ENCODE assay signal across 9 mouse cellular contexts in genomic region chr10:69185431-69185830, GRCm38 (mm10). TPM values are rescaled to one million over a fixed set of nuclear protein-coding genes. Genes with fewer than 3 reads are reported as not detected.
DNase-seq lines count a peak whose midpoint lies in the region; ATAC-seq and TF ChIP-seq lines count a peak whose summit lies in the region.
"Had no signal": no experiment of that assay in that cellular context is flagged by ENCODE, and none has a peak within 500 bp of the region (broad histone marks: within the 10 kb centered on the region; RNA-seq: fewer than 3 reads in every experiment).

No protein-coding gene starts in this region.

- H3K9me3 ChIP-seq in hindbrain, embryonic 15.5 days: no peaks in the 10 kb centered on the region
- H3K9me3 ChIP-seq in hindbrain, embryonic 11.5 days (ENCODE audit: control insufficient read depth, low read length): no peaks in the 10 kb centered on the region
- no peaks in the 10 kb centered on the region for H3K9me3 ChIP-seq in midbrain, embryonic 14.5 days (ENCODE audit: control insufficient read depth, low read length)

- no peaks in the 10 kb centered on the region for H3K4me1 ChIP-seq in hindbrain, embryonic 15.5 days (replicated peaks)
- no peaks in the 10 kb centered on the region for H3K4me1 ChIP-seq in hindbrain, embryonic 11.5 days (replicated peaks; ENCODE audit: control insufficient read depth, insufficient read depth, low read length)
- H3K4me1 ChIP-seq in embryonic fibroblast, embryonic 13.5 days (ENCODE audit: control insufficient read depth, insufficient read depth, low read length): peaks cover 4% of the 10 kb centered on the region
- no peaks in the 10 kb centered on the region for H3K4me1 ChIP-seq in midbrain, embryonic 14.5 days (ENCODE audit: control insufficient read depth, insufficient read depth, low read length)

- no peak for TF ChIP-seq CTCF in embryonic fibroblast, embryonic 13.5 days (IDR thresholded peaks at IDR 0.05; ENCODE audit: borderline replicate concordance, insufficient read depth, low read length)

- no peak overlapping the region for H3K27ac ChIP-seq in hindbrain, embryonic 15.5 days (replicated peaks)
- H3K27ac ChIP-seq in hindbrain, embryonic 11.5 days (ENCODE audit: low read depth, low read length): no peak overlapping the region
- peak overlapping the region; percentile 83 for H3K27ac ChIP-seq in embryonic fibroblast, embryonic 13.5 days (ENCODE audit: insufficient read depth, low read length)
- no peak overlapping the region for H3K27ac ChIP-seq in midbrain, embryonic 14.5 days (replicated peaks; ENCODE audit: low read depth, low read length)

- DNase-seq in hindbrain, embryonic 11.5 days (ENCODE audit: low spot score): no peak
- DNase-seq in A20 (ENCODE audit: low read depth, low spot score): peak; percentile 6
- peak; percentile 20 for DNase-seq in kidney, postnatal 14 days
- DNase-seq in ovary, postnatal 14 days (ENCODE audit: low spot score): no peak
- DNase-seq in midbrain, embryonic 14.5 days: no peak
- no peak for DNase-seq in spleen, postnatal 10 days (ENCODE audit: low spot score in 2 of 2)

- no peaks in the 10 kb centered on the region for H3K36me3 ChIP-seq in hindbrain, embryonic 15.5 days
- no peaks in the 10 kb centered on the region for H3K36me3 ChIP-seq in hindbrain, embryonic 11.5 days (ENCODE audit: control insufficient read depth, insufficient read depth, low read length)
- no peaks in the 10 kb centered on the region for H3K36me3 ChIP-seq in midbrain, embryonic 14.5 days (ENCODE audit: control insufficient read depth, insufficient read depth, low read length)
- H3K36me3 ChIP-seq: G1E had no signal

- H3K27me3 ChIP-seq in hindbrain, embryonic 15.5 days: no peaks in the 10 kb centered on the region
- H3K27me3 ChIP-seq in hindbrain, embryonic 11.5 days (ENCODE audit: control insufficient read depth, insufficient read depth, low read length): no peaks in the 10 kb centered on the region
- no peaks in the 10 kb centered on the region for H3K27me3 ChIP-seq in midbrain, embryonic 14.5 days (ENCODE audit: control insufficient read depth, insufficient read depth, low read length)

- no peak for TF ChIP-seq POLR2A in embryonic fibroblast, embryonic 13.5 days (IDR thresholded peaks at IDR 0.05; ENCODE audit: low read depth, low read length)

- H3K4me3 ChIP-seq in hindbrain, embryonic 15.5 days: no peak overlapping the region
- no peak overlapping the region for H3K4me3 ChIP-seq in hindbrain, embryonic 11.5 days (ENCODE audit: low read depth, low read length)
- no peak overlapping the region for H3K4me3 ChIP-seq in embryonic fibroblast, embryonic 13.5 days (ENCODE audit: insufficient read depth, low read length)
- H3K4me3 ChIP-seq in midbrain, embryonic 14.5 days (replicated peaks; ENCODE audit: low read depth, low read length): no peak overlapping the region

- H3K9ac ChIP-seq in hindbrain, embryonic 15.5 days: no peak overlapping the region
- no peak overlapping the region for H3K9ac ChIP-seq in hindbrain, embryonic 11.5 days (ENCODE audit: low read depth, low read length)
- no peak overlapping the region for H3K9ac ChIP-seq in midbrain, embryonic 14.5 days (replicated peaks; ENCODE audit: low read length)

- 82% methylated on average over 4 of the region's 4 CpGs for WGBS in hindbrain, embryonic 15.5 days
- WGBS in hindbrain, embryonic 11.5 days: 76% methylated on average over 4 of the region's 4 CpGs
- 78% methylated on average over 4 of the region's 4 CpGs for WGBS in midbrain, embryonic 14.5 days

- ATAC-seq in hindbrain, embryonic 15.5 days (ENCODE audit: low FRiP score, low read depth): no peak
- no peak for ATAC-seq in hindbrain, embryonic 11.5 days (ENCODE audit: low FRiP score)
- ATAC-seq in midbrain, embryonic 14.5 days (ENCODE audit: low FRiP score, low TSS enrichment): no peak

- peak overlapping the region; percentile 55; the same call in 1 of the 2 replicates for H3K4me2 ChIP-seq in hindbrain, embryonic 15.5 days
- H3K4me2 ChIP-seq in hindbrain, embryonic 11.5 days (replicated peaks; ENCODE audit: low read depth, low read length): no peak overlapping the region
- no peak overlapping the region for H3K4me2 ChIP-seq in midbrain, embryonic 14.5 days (ENCODE audit: low read length)

RNA-seq across cellular contexts. Expression of gene A930033H14Rik, which starts 27.5 kb away (rescaled TPM):
- polyA plus RNA-seq in hindbrain, embryonic 15.5 days (2015; fragmentation: Nextera tagmentation; extraction: Ambion mirVana): 1.2 and 1.4 TPM in 2 replicates
- polyA plus RNA-seq in hindbrain, embryonic 11.5 days (2014; fragmentation: Nextera tagmentation; extraction: Ambion mirVana): 1.1 and 1.3 TPM in 2 replicates
- 0.55 and 0.81 TPM in 2 replicates for polyA plus RNA-seq in embryonic fibroblast, embryonic 13.5 days (2011; ENCODE audit: insufficient read length, low read depth, missing spikeins)
- 1.1 and 1.3 TPM in 2 replicates for polyA plus RNA-seq in midbrain, embryonic 14.5 days (2014; fragmentation: Nextera tagmentation; extraction: Ambion mirVana)
- polyA plus RNA-seq: G1E had no signal

RNA-seq across cellular contexts. Expression of gene Rhobtb1, which starts 34.2 kb away (rescaled TPM):
- polyA plus RNA-seq in hindbrain, embryonic 15.5 days (2015; fragmentation: Nextera tagmentation; extraction: Ambion mirVana): 16.4 and 18.8 TPM in 2 replicates
- polyA plus RNA-seq in hindbrain, embryonic 11.5 days (2014; fragmentation: Nextera tagmentation; extraction: Ambion mirVana): 18.3 and 18.7 TPM in 2 replicates
- polyA plus RNA-seq in embryonic fibroblast, embryonic 13.5 days (2011; ENCODE audit: insufficient read length, low read depth, missing spikeins): 5.7 and 8.9 TPM in 2 replicates
- polyA plus RNA-seq in midbrain, embryonic 14.5 days (2014; fragmentation: Nextera tagmentation; extraction: Ambion mirVana): 16.1 and 18.1 TPM in 2 replicates
- polyA plus RNA-seq: G1E had no signal

Comparison
In these comparisons a context has a peak if more than half of its experiments do, and no peak if none do; other contexts are left out.
1. DNase-seq: peak in A20 (single experiment) and kidney, postnatal 14 days (single experiment); none in hindbrain, embryonic 11.5 days (single experiment), ovary, postnatal 14 days (single experiment), midbrain, embryonic 14.5 days (single experiment) and spleen, postnatal 10 days (0 of 2).